Mouse (Mus musculus) adrenal gland, postnatal 25 days (tissue): ENCODE measurements around the gene Gfpt2. TPM values are rescaled to one million over a fixed set of nuclear protein-coding genes. Genes with fewer than 3 reads are reported as not detected.

ENCODE experiments used
- microRNA-seq, 2 experiments: library from miRNA; unstranded; fragments of <30 nt; microRNA quantifications; one replicate each; pipeline ENCODE4 v1.2.0; 2021
- total RNA-seq: library from RNA; stranded (reverse); gene quantifications from 2 replicates; pipeline ENCODE4 v1.2.3, GENCODE M21; 2021

Gfpt2 gene
- total RNA-seq, 1 experiment from 2014 or later = 2.8 TPM

Small RNAs within 50 kb of the gene (microRNA-seq; reads per million reads assigned to microRNA genes)
- 0 reads per million in 2 experiments for gene Gm23813

Other genes starting within 250 kb of the Gfpt2 start
- gene Olfr1380, start 237.3 kb upstream of the Gfpt2 start, total RNA-seq = not detected in 2 replicates
- 15.3 and 20.1 TPM in 2 replicates for gene Flt4, start 184.9 kb upstream of the Gfpt2 start, total RNA-seq
- gene Scgb3a1, start 130.6 kb upstream of the Gfpt2 start, total RNA-seq = not detected in 2 replicates
- 53.0 and 58.6 TPM in 2 replicates for gene Cnot6, start 81.5 kb upstream of the Gfpt2 start, total RNA-seq
- gene Mapk9, start 52.6 kb downstream of the Gfpt2 start, total RNA-seq = 65.6 and 76.5 TPM in 2 replicates
- gene Rasgef1c, start 107.7 kb downstream of the Gfpt2 start, total RNA-seq = 0.49 TPM in 1 of 2 replicates, not detected in the other
- gene Rnf130, start 231.2 kb downstream of the Gfpt2 start, total RNA-seq = 71.7 and 83.7 TPM in 2 replicates